In the genomic region with DNA sequence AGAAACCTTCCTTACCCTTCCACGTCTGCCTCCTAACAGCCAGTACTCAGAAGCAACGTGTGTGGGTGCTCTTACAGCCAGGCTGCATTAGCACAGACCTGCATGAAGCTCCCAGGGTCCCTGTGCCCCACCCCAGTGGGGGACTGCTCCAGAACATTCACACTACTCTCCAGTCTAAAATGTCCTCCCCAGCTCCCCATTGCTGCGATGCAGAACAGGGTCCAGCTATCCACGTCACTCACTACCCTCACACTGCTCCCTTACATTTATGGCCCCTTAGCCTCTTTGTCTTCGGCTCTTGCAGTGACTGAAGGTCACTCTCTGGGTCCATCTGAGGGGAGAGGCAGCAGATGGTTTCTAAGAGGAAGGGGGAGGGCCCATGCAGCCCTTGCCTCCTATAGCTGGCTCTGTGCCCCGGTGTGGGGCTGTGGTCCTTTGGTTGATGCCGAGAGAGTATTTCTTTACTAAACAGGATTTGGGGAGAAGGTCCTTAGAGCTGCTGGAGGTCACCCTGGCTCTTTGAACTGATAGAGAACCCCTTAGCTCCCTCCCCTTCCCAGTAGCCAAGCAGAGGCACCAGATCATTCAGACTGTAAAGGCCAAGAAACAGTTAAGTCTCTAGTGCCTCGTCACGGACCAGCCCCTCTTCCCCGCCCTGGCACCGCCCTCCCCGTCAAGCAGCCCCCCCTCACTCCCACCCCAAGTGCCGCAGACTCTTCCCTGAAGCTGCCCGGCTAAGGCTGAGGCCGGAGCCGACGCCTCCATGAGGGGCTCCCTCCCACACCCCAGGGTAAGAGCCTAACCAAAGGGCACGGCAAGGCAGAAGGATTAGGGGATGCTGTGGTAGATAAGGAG, we compare ENCODE assay signal across 8 mouse cellular contexts. TPM values are rescaled to one million over a fixed set of nuclear protein-coding genes. Genes with fewer than 3 reads are reported as not detected.
A peak's percentile ranks its signal among the peaks of the same experiment; 100 is the strongest.
DNase-seq lines count a peak whose midpoint lies in the region; ATAC-seq lines count a peak whose summit lies in the region.

No protein-coding gene starts in this region.

- peak; percentile 83 for ATAC-seq in kidney, embryonic 16.5 days (ENCODE audit: low FRiP score, low TSS enrichment)
- peak; percentile 51 for ATAC-seq in cerebellum, adult (ENCODE audit: insufficient number of reproducible peaks, low FRiP score, low TSS enrichment)
- peak; percentile 80 for ATAC-seq in forebrain, embryonic 13.5 days
- peak; percentile 84 for ATAC-seq in midbrain, embryonic 16.5 days

- peak overlapping the region; percentile 60 for H3K4me2 ChIP-seq in kidney, embryonic 16.5 days (replicated peaks; ENCODE audit: low read depth, low read length)
- peak overlapping the region; percentile 86 for H3K4me2 ChIP-seq in forebrain, embryonic 13.5 days
- peak overlapping the region; percentile 92 for H3K4me2 ChIP-seq in midbrain, embryonic 16.5 days (ENCODE audit: low read length)

- H3K4me1 ChIP-seq in kidney, embryonic 16.5 days (ENCODE audit: insufficient read depth, low read length): peaks cover 43% of the 10 kb centered on the region
- peaks cover 61% of the 10 kb centered on the region for H3K4me1 ChIP-seq in forebrain, embryonic 13.5 days
- peaks cover 49% of the 10 kb centered on the region for H3K4me1 ChIP-seq in midbrain, embryonic 16.5 days (ENCODE audit: control insufficient read depth, insufficient read depth, low read length)

- intact Hi-C loops in heart, postnatal 36 days (cut with DNase I): no loop called here
- intact Hi-C loops in left cerebral cortex, postnatal 25 days (cut with DNase I): no loop called here

- peak overlapping the region; percentile 54 for H3K4me3 ChIP-seq in kidney, embryonic 16.5 days (ENCODE audit: low read length)
- peak overlapping the region; percentile 48 for H3K4me3 ChIP-seq in forebrain, embryonic 13.5 days
- H3K4me3 ChIP-seq in midbrain, embryonic 16.5 days (ENCODE audit: low read depth, low read length): peak overlapping the region; percentile 62

- peaks cover 36% of the 10 kb centered on the region for H3K27me3 ChIP-seq in kidney, embryonic 16.5 days (ENCODE audit: insufficient read depth, low read length)
- no peaks in the 10 kb centered on the region for H3K27me3 ChIP-seq in forebrain, embryonic 13.5 days
- no peaks in the 10 kb centered on the region for H3K27me3 ChIP-seq in midbrain, embryonic 16.5 days (ENCODE audit: control insufficient read depth, insufficient read depth, low read depth, low read length)

- peak overlapping the region; percentile 59 for H3K9ac ChIP-seq in kidney, embryonic 16.5 days (replicated peaks; ENCODE audit: low read length)
- peak overlapping the region; percentile 63 for H3K9ac ChIP-seq in forebrain, embryonic 13.5 days
- H3K9ac ChIP-seq in midbrain, embryonic 16.5 days (ENCODE audit: low read depth, low read length): peak overlapping the region; percentile 74

- no peak for DNase-seq in kidney, adult 8-10 months
- DNase-seq in heart, postnatal 36 days: peak; percentile 49 to 56
- DNase-seq in left cerebral cortex, postnatal 25 days (ENCODE audit: low spot score in 2 of 2): peak; percentile 79 to 88
- no peak for DNase-seq in natural killer cell, adult 2 months (ENCODE audit: low spot score in 2 of 2)

- 1% methylated on average over 17 of the region's 18 CpGs for WGBS in kidney, embryonic 16.5 days
- WGBS in forebrain, embryonic 13.5 days: 1% methylated on average over 18 of the region's 18 CpGs
- under 1% methylated on average over 16 of the region's 18 CpGs for WGBS in midbrain, embryonic 16.5 days

- H3K9me3 ChIP-seq in kidney, embryonic 16.5 days (ENCODE audit: low read length): no peaks in the 10 kb centered on the region
- no peaks in the 10 kb centered on the region for H3K9me3 ChIP-seq in forebrain, embryonic 13.5 days (replicated peaks)
- no peaks in the 10 kb centered on the region for H3K9me3 ChIP-seq in midbrain, embryonic 16.5 days (replicated peaks; ENCODE audit: control insufficient read depth, low read length, poor library complexity, severe bottlenecking)

- H3K36me3 ChIP-seq in kidney, embryonic 16.5 days (ENCODE audit: insufficient read depth, low read length): peaks cover 4% of the 10 kb centered on the region; the same call in 1 of the 2 replicates
- peaks cover 15% of the 10 kb centered on the region for H3K36me3 ChIP-seq in forebrain, embryonic 13.5 days (ENCODE audit: poor library complexity, severe bottlenecking)
- H3K36me3 ChIP-seq in midbrain, embryonic 16.5 days (ENCODE audit: control insufficient read depth, insufficient read depth, low read length): peaks cover 7% of the 10 kb centered on the region

- H3K27ac ChIP-seq in kidney, embryonic 16.5 days (ENCODE audit: low read length): peak overlapping the region; percentile 65
- peak overlapping the region; percentile 79 for H3K27ac ChIP-seq in forebrain, embryonic 13.5 days
- peak overlapping the region; percentile 87 for H3K27ac ChIP-seq in midbrain, embryonic 16.5 days (ENCODE audit: low read length)

RNA-seq across cellular contexts. Expression of a gene that starts 5.6 kb away (rescaled TPM):
- 2.5 and 3.2 TPM in 2 replicates for polyA plus RNA-seq in kidney, embryonic 16.5 days (2015; fragmentation: Nextera tagmentation; extraction: Ambion mirVana)
- 13.2 and 14.7 TPM in 2 replicates for polyA plus RNA-seq in forebrain, embryonic 13.5 days (2015; fragmentation: Nextera tagmentation; extraction: Ambion mirVana)
- 1 to 10 TPM; 3.9 to 4.4 TPM for total RNA-seq in heart, postnatal 36 days (2021)
- 100 to 1,000 TPM; 524 to 622 TPM for total RNA-seq in left cerebral cortex, postnatal 25 days (2021)
- 17.0 and 20.1 TPM in 2 replicates for polyA plus RNA-seq in midbrain, embryonic 16.5 days (2015; fragmentation: Nextera tagmentation; extraction: Ambion mirVana)

RNA-seq across cellular contexts. Expression of a gene that starts 23.8 kb away (rescaled TPM):
- 64.0 and 71.5 TPM in 2 replicates for polyA plus RNA-seq in kidney, embryonic 16.5 days (2015; fragmentation: Nextera tagmentation; extraction: Ambion mirVana)
- 179 and 204 TPM in 2 replicates for polyA plus RNA-seq in forebrain, embryonic 13.5 days (2015; fragmentation: Nextera tagmentation; extraction: Ambion mirVana)
- total RNA-seq in heart, postnatal 36 days (2021): 10 to 100 TPM; 32.8 to 34.7 TPM
- total RNA-seq in left cerebral cortex, postnatal 25 days (2021): 100 to 1,000 TPM; 131 to 158 TPM
- 170 and 193 TPM in 2 replicates for polyA plus RNA-seq in midbrain, embryonic 16.5 days (2015; fragmentation: Nextera tagmentation; extraction: Ambion mirVana)

Comparison
In these comparisons a context has a peak if more than half of its experiments do, and no peak if none do; other contexts are left out.
1. DNase-seq: peak in heart, postnatal 36 days (2 of 2) and left cerebral cortex, postnatal 25 days (2 of 2); none in kidney, adult 8-10 months (0 of 2) and natural killer cell, adult 2 months (0 of 2).
2. Peak in every context shown above with its lines, with median percentiles within 50 percentile points of each other: ATAC-seq, H3K27ac ChIP-seq, H3K4me2 ChIP-seq, H3K4me3 ChIP-seq and H3K9ac ChIP-seq.